Mouse (Mus musculus) layer of hippocampus, adult 2 months (tissue): ENCODE data around the gene Fam213a. TPM values are rescaled to one million over a fixed set of nuclear protein-coding genes. Genes with fewer than 3 reads are reported as not detected.
"Not testable (repeated sequence)": the region's sequence is repeated elsewhere in the genome, so short reads cannot be mapped to it uniquely, and the experiment has no call there.

Source experiments
- DNase-seq, 2 experiments: peaks; one replicate each; pipeline ENCODE4 v3.0.0; 2022; ENCODE audit warnings: low spot score in 2 of 2
- H3K27ac ChIP-seq: fragments of 200-600 bp; 2 replicates; pipeline ENCODE4 v1.8.1; 2022
- H3K4me3 ChIP-seq: fragments of 200-600 bp; 2 replicates; pipeline ENCODE4 v1.8.1; 2022; ENCODE audit warnings: mild to moderate bottlenecking
- CTCF ChIP-seq: fragments of 200-600 bp; conservative IDR thresholded peaks from 2 replicates; pipeline ENCODE4 v1.8.1; 2022; ENCODE audit warnings: antibody characterized with exemption, mild to moderate bottlenecking, moderate library complexity
- long read RNA-seq, 2 experiments: library from polyadenylated mRNA; stranded (forward); transcript quantifications; one replicate each; pipeline ENCODE4 v2.0.0; 2021; ENCODE audit warnings: borderline mapping rate in 2 of 2
- total RNA-seq, 2 experiments: library from RNA; stranded (reverse); gene quantifications; 2 replicates each; pipeline ENCODE4 v1.2.3; 2021

Fam213a gene
- 100 to 1,000 TPM; 154 to 159 TPM for total RNA-seq
- long read RNA-seq, experiment 1, transcript Fam213a-202 (6 exons, 1,567 nt) = minor isoform, 43 of 129 reads
- long read RNA-seq, experiment 1, transcript Fam213a-210 (5 exons, 1,003 nt) = minor isoform, 11 of 129 reads
- long read RNA-seq, experiment 1, transcript Fam213a-201 (6 exons, 1,537 nt) = major isoform, 55 of 129 reads
- long read RNA-seq, experiment 1, partial matches to known transcripts = 1 of 129 reads
- long read RNA-seq, experiment 1, other reads (novel, unspliced or antisense) = 19 of 129 reads
- long read RNA-seq, experiment 2, transcript Fam213a-202 (6 exons, 1,567 nt) = minor isoform, 62 of 168 reads
- long read RNA-seq, experiment 2, transcript Fam213a-201 (6 exons, 1,537 nt) = major isoform, 66 of 168 reads
- long read RNA-seq, experiment 2, transcript Fam213a-210 (5 exons, 1,003 nt) = minor isoform, 8 of 168 reads
- long read RNA-seq, experiment 2, partial matches to known transcripts = 4 of 168 reads
- long read RNA-seq, experiment 2, other reads (novel, unspliced or antisense) = 28 of 168 reads

DNA sequence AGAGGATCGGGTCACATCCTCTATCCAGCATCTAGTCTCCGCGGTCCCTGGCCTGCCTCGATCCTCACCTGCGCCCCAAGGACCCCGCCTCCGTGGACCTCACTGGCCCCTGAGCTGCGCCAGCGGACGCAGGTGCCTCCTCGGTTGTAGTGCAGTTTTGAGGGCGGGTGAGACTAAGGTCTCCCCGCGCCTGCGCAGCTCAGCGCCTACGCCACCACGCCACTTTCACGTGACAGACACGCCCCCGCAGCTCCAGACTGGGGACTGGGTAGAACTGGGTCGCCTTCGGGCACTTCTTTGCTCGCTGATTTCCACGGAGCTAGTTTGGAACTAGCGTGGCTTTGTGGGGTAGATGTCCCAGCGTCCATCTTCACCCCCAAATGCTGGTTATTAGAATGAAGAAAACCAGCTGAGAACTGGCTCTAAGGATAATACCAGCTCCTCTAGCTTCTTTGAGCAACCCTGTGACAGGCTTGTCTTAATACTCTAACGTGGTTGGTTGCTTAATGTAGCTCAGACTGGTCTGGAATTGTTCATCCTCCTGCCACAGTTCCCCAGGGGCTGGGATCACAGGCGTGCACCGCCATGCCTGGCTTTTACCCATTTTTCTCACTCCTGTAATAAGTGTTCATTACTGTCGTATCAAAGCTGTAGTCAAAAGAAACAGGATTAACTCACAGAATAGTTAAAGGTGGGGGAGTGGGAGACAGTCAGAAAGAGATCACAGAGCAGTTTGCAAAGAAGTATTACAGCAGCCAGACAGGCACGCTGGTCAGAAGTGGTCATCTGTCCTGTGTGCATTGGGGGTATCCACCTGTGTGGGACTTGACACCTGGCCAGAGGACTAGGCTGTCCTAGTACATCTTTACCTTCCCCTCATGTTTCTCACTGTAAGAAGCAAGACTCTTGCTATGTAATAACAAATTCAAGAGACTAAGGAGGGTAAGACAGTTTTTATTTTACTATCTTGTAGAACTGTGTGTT, at the start of gene Fam213a:
Fam213a (minus strand) TSS at position 159 of the 984 bp plus-strand sequence.
- peak within 1 kb of the TSS; percentile 95 for H3K27ac ChIP-seq
- peak; percentile 93 for DNase-seq
- TF ChIP-seq CTCF = no peak; the same call in 1 of the 2 replicates
- H3K4me3 ChIP-seq = peak within 1 kb of the TSS; percentile 71

DNA sequence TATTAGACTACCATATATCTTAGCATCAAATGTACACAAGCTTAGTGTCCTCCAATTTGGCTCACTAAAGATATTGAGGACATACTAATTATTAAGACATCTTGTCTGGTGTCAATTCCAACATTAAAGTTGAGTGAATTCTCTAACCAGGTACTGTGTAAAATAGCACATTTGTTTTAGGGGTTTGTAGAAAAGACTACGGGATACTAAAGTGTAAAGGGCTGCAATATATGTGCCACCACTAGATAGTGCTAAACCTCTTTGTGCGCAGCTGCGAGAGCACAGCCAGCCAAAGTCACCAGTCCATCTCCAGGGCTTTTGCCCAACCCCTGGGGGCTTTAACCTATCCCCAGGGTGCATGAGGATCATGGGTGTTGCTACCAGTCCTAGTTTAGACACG, 39.6 kb upstream of the Fam213a start:
- DNase-seq, H3K27ac ChIP-seq, H3K4me3 ChIP-seq: not testable (repeated sequence)
- peak; percentile 59 for TF ChIP-seq CTCF

DNA sequence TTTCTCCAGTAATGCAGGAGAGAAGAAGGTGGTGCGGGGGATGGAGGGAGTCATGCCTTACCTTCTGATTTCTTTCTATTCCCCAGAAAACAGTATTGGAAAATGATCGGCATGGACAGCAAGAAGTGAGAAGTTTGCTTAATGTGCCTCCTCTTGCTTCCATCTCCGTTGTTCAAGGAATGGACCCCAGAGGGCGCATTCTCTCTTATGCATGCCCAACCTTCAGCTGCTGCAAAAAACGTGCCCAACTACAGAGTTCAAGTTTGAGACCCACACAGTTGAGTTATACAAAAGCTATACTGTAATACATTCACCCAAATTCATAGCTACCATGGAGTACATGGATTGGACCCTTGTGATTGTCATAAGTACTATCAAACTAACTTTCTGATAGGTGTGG, 38.9 kb upstream of the Fam213a start:
- Histone ChIP-seq H3K27ac (no peak overlapping the region), H3K4me3 (no peak overlapping the region)
- DNase-seq = no peak
- TF ChIP-seq CTCF = peak; percentile 62

DNA sequence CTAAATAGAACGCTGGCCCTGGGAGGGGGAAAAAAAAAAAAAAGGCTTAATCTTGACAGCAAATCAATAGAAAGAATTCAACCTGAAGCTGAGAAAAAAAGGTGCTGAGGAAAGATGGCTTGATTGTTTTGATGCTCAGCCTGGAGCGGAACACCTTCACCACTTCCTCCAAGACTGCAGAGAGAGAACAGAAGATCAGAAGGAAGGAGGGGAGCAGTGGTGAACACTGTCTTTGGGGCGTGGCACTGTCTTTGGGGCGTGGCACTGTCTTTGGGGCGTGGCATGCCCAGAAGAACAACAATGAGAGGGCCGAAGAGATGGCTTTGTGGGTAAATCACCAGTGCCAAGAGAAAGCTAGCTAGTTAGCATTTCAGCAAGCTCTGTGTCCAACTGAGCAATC, 36.9 kb upstream of the Fam213a start:
- DNase-seq = no peak
- TF ChIP-seq CTCF = no peak
- no peak overlapping the region for H3K4me3 ChIP-seq
- no peak overlapping the region for H3K27ac ChIP-seq

DNA sequence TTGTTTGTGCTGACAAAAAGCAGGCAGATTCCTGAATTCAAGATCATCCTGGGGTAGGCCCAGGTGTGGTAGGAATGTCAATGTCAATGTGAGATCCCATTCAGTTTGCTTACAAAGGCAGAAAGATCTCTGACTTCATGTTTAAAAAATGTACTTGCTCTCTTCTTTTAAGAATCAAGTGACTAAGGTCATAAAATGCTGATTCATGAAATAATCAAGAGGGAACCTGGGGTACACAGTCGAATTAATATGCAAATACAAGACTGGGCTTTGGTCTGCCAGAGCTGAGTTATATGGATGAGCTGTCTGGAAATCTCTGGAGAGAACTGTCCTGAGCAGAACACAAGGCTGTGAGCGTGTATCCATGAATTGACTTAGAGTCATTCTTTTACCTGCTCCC, 33.8 kb upstream of the Fam213a start:
- Histone ChIP-seq H3K27ac (no peak overlapping the region), H3K4me3 (no peak overlapping the region)
- DNase-seq = no peak
- no peak for TF ChIP-seq CTCF

DNA sequence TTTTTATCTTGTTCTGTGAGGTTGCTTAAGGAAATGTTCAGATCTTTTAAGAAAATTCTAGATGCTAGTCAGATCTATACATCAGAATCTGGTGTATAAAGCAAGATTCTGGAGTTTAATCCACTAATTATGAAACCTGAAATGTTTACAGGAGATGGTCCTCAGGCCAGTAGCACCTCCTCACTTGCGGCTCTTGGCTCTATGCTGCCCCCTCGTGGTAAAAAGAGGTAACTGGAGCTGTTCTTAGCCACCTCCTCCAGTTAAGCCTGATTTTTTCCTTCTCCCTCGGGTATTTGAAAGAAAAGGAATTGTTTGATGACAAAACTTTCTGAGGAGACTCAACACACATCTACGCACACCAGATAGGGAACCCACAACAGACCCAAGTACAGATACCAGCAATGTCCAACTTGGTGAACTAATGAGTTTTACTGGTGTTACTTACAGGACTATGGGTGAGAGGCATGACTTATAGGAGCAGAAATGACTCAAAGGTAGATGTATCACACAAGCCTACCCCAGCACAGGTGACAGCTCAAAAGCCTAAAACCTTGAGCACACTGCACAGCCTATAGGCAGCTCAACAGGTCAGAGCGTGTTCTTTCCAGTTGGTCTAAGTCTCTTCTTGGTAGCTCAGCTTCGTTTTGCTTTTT, 21.7 kb upstream of the Fam213a start:
- peak; percentile 98 for TF ChIP-seq CTCF
- DNase-seq = peak; percentile 46 to 72
- H3K27ac ChIP-seq = no peak overlapping the region

DNA sequence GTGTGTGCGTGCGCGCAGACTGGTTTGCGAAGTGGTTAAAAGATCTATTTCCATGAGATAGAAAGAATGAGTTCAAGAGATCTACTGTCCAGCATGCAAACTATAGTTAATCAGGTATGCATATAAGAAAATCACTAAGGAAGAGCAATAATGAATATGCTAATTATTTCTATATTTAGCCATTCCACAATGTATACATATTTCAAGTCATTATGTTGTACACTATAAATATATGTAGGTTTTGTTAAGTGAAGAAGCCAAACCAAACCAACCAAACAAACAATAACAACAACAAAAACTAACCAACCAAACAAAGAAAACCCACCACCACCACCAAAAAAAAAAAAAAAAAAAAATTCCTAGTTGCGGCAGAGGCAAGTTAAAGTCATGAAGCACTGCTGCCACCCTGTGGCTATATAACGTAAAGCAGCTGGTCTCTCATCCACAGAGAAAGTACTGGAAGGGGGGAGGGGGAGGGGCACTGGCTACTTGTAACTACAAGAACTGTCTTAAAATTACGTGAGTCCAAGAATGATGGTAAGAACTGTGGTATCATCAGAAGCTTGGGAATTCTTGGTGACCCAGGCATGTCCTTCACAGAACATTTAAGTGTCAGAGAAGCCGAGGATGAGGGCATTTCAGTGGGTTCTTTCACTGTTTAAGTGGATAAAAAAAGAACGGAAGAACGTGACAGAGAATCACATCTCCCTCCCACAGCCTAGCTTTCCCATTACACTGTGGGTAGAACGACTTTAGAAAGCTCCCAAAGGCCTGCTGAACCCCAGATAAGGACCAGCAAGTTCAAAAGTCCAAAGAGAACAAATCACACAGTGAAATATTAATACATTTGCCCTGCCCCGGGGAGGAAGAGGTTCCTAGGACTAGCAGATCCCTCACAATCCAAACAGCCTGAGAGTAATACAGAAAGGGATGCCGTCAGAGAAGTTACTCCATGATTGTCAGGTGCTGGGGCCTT, 19.8 kb upstream of the Fam213a start:
- TF ChIP-seq CTCF = peak; percentile 84
- no peak overlapping the region for H3K27ac ChIP-seq
- H3K4me3 ChIP-seq = no peak overlapping the region
- DNase-seq = peak; percentile 63 to 83

More for the DNA sequence above, 21.7 kb upstream of the Fam213a start:
- no peak overlapping the region for H3K4me3 ChIP-seq

DNA sequence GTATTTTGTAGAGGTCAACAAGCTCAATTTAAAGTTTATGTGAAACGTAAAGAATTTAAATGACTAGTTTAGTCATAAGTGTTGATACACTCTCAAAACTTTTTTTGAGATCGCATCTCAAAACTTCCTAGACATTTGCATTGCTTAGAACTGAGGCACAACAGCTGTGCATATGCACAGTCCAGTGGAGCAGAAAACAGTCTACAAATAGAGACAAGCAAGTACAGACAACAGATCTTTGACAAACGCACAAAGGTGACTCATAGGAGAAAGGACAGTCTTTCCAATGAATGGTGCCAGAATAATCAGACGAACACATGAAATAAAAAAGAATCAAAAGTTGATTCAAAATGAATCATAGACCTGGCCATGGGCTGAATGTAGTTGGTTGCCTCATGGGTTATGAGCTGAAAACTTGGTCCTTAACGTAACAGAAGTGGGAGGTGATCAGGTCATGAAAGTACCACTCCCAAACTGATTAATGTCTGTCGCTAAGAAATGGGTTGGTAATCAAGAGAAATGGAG, 17.5 kb upstream of the Fam213a start:
- TF ChIP-seq CTCF = no peak
- Histone ChIP-seq H3K27ac (no peak overlapping the region), H3K4me3 (no peak overlapping the region)
- DNase-seq = no peak

DNA sequence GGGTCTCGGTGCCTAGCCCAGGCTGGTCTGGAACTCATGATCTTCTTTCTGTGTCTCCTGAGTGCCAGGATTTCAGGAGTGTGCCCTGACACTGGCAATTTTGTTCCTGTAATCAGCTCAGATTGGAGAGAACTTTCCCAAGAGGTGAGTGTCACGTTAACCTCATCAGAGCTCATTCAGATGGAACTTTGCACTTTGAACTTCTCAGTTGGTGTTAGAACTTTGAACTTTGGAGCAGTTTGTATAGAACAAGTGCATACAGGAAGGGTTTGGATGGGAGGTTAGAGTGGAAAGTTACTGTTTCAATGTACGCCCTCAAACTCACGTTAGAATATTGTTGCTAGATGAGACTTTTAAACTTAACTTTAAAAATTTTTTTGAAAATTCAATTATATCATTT, 15.7 kb upstream of the Fam213a start:
- no peak overlapping the region for H3K27ac ChIP-seq
- DNase-seq = no peak
- no peak overlapping the region for H3K4me3 ChIP-seq
- TF ChIP-seq CTCF = no peak

DNA sequence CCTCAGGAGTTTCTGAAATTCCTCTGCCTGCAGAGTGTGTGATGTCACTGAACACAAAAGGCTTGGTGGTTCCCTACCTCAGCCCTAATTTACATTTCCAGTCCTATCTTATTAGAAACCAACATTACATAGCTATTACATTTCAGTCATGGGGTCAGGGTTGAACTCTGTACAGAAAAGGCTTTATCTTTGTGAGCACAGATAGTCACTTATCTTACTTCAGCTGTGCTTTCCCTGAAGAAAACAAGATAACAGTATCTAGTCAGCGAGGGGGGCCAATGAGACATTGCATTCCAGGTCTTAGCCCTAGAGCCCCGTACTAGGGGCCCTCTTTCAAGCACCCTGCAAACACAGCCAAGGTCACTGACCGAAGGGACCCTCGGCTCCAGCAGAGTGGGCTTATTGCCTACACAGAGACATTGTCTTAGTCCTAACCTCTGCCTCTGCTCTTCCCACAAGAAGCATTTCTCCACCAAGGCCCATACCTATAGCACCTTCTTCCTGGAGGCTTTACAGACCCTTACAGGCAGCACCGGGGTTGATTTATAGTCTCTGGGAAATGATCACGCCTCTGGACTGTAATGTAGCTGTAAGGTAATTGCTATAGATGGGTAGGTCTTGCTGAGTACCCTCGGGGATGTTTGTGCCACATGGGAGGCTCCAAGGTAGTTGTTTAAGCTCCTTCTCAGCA, 12.2 kb upstream of the Fam213a start:
- no peak overlapping the region for H3K27ac ChIP-seq
- TF ChIP-seq CTCF = no peak
- DNase-seq = no peak
- no peak overlapping the region for H3K4me3 ChIP-seq

DNA sequence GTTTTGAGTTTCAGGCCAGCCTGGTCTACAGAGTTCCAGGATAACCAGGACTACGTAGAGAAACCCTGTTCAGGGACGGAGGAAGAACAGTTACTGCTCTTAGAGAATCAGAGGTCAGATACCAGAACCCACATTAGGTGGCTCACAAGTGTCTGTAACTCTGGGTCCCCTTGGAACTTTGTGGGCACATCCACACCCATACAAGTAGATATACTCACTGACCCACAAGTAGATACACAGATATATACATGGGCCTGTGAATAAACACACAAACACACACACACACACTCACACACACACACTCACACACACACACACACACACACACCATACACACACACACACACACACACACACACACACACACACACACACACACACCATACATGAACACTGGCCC, 11.5 kb upstream of the Fam213a start:
- DNase-seq = no peak
- no peak overlapping the region for H3K27ac ChIP-seq
- no peak overlapping the region for H3K4me3 ChIP-seq
- TF ChIP-seq CTCF = no peak
